Mouse (Mus musculus) midbrain, embryonic 15.5 days (tissue): Measurements from ENCODE around the gene Pigb. TPM values are rescaled to one million over a fixed set of nuclear protein-coding genes. Genes with fewer than 3 reads are reported as not detected.

ENCODE experiments used
- ATAC-seq: fragments of 200-750 bp; cut with Nextera tagmentation; replicated peaks from 2 replicates; pipeline ENCODE4 v1.8.0; 2017; ENCODE audit warnings: moderate TSS enrichment
- H3K27ac ChIP-seq: fragments of 300-500 bp; sonication (generic); 2 replicates; pipeline ENCODE4 v1.5.1; 2015; ENCODE audit warnings: mild to moderate bottlenecking, inconsistent platforms
- H3K27me3 ChIP-seq: fragments of 300-500 bp; sonication (generic); replicated peaks from 2 replicates; pipeline ENCODE4 v1.6.1; 2015; ENCODE audit warnings: inconsistent platforms
- H3K36me3 ChIP-seq: fragments of 300-500 bp; sonication (generic); replicated peaks from 2 replicates; pipeline ENCODE4 v1.6.1; 2015; ENCODE audit warnings: inconsistent platforms
- H3K4me1 ChIP-seq: fragments of 300-500 bp; sonication (generic); 2 replicates; pipeline ENCODE4 v1.6.1; 2015; ENCODE audit warnings: inconsistent platforms
- H3K4me2 ChIP-seq: fragments of 300-500 bp; sonication (generic); 2 replicates; pipeline ENCODE4 v1.6.1; 2015; ENCODE audit warnings: inconsistent platforms, mild to moderate bottlenecking, moderate library complexity
- H3K4me3 ChIP-seq: fragments of 300-500 bp; sonication (generic); 2 replicates; pipeline ENCODE4 v1.5.1; 2015; ENCODE audit warnings: mild to moderate bottlenecking, inconsistent platforms
- H3K9ac ChIP-seq: fragments of 300-500 bp; sonication (generic); 2 replicates; pipeline ENCODE4 v1.6.1; 2015; ENCODE audit warnings: mild to moderate bottlenecking, inconsistent platforms
- H3K9me3 ChIP-seq: fragments of 300-500 bp; sonication (generic); 2 replicates; pipeline ENCODE4 v1.6.1; 2016; ENCODE audit warnings: inconsistent platforms
- WGBS: fragments of 180-500 bp; shearing (Covaris S2); methylation state at CpG from one replicate; pipeline ENCODE4 v1.1.7; 2015; ENCODE audit warnings: mixed read lengths; 5-methylcytosine and 5-hydroxymethylcytosine counted together
- polyA plus RNA-seq: library from polyadenylated mRNA; unstranded; fragments of >200 nt; fragmentation: Nextera tagmentation; extraction: Ambion mirVana; gene quantifications from 2 replicates; pipeline ENCODE4 v1.2.1, GENCODE M21; 2015

Pigb gene
- polyA plus RNA-seq, 1 experiment from 2014 or later, result 15.1 TPM

- no peaks in the 10 kb centered on the region for H3K36me3 ChIP-seq
- ATAC-seq, result peak; percentile 52
- H3K4me1 ChIP-seq, result peaks cover 28% of the 10 kb centered on the region
- peak within 1 kb of the TSS; percentile 51 for H3K4me3 ChIP-seq
- no peaks in the 10 kb centered on the region for H3K27me3 ChIP-seq
- H3K27ac ChIP-seq, result peak within 1 kb of the TSS; percentile 22
- 2% methylated on average over 41 of the region's 41 CpGs for WGBS
- H3K9me3 ChIP-seq, result no peaks in the 10 kb centered on the region
- peak within 1 kb of the TSS; percentile 63 for H3K9ac ChIP-seq
- H3K4me2 ChIP-seq, result peak within 1 kb of the TSS; percentile 94
Measured at GRCm38 (mm10) chr9:73044146-73045079, 4.2 kb upstream of the Pigb start, which contains the start of gene Rab27a. Gene Rab27a (plus strand): TSS chr9:73044854.

DNA sequence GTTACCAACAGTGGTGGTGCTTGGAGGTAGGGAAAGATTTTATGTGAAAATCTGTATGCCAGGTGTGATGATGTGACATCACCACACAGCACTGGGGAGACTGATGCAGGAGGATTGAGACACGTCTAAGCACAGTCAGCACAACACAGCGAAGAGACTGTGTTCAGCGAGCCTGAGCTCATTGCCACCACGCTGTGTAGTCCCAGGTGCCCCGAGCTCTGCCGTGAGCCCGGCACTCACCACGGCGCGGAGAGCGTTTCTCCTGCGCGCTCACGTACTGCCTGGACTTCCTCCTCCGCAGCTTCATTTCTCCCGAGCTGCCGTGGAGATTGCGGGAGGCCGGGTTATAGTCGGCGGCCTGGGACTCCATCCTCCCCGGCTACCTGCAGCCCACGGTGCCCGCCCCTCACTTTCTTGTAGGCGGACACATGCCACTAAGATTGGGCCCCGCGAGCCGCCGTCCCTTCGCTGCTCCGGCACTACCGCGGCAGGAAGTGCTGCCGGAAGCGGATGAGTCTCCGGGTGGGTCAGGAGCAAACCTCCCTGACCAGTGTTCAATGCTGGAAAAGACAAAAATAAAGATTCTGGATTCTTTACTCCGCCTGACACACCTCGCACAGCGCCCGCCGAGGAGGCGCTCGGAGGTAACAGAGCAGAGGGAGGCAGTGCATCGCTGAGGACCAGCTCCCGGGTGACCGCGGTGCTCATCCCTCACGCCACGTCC, 794 bp downstream of the Pigb start:
- H3K4me1 ChIP-seq, result peaks cover 19% of the 10 kb centered on the region
- peak overlapping the region; percentile 93 for H3K9ac ChIP-seq
- H3K9me3 ChIP-seq, result no peaks in the 10 kb centered on the region
- ATAC-seq, result peak; percentile 93
- H3K27me3 ChIP-seq, result no peaks in the 10 kb centered on the region
- peak overlapping the region; percentile 96 for H3K4me3 ChIP-seq
- peak overlapping the region; percentile 93 for H3K27ac ChIP-seq
- under 1% methylated on average over 49 of the region's 49 CpGs for WGBS
- peak overlapping the region; percentile 93 for H3K4me2 ChIP-seq
- no peaks in the 10 kb centered on the region for H3K36me3 ChIP-seq

DNA sequence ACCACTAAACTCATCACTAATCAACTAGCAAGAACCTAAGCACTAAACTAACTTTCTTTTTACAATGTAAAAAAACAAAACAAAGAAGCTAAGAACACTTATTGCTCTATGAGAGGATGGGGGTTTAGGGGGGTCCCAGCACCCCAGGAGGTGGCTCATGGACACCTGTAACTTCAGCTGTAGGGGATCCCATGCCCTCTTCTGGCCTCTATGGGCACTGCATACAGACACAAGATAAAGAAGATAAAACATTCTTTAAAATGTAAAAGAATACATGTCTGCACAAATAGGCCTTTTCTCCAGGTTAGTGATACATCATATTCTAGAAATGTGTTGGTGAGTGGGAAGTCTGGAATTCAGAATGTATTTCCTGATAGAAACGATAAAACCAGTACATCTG, 6.8 kb downstream of the Pigb start:
- no peak overlapping the region for H3K27ac ChIP-seq
- no peak overlapping the region for H3K4me3 ChIP-seq
- H3K4me1 ChIP-seq, result peaks cover 2% of the 10 kb centered on the region
- no peak overlapping the region for H3K4me2 ChIP-seq
- no peak overlapping the region for H3K9ac ChIP-seq
- no peaks in the 10 kb centered on the region for H3K9me3 ChIP-seq
- H3K36me3 ChIP-seq, result peaks cover 16% of the 10 kb centered on the region; the same call in 1 of the 2 replicates
- H3K27me3 ChIP-seq, result no peaks in the 10 kb centered on the region
- ATAC-seq, result no peak
- WGBS, result 98% methylated on average over 1 of the region's 1 CpGs

DNA sequence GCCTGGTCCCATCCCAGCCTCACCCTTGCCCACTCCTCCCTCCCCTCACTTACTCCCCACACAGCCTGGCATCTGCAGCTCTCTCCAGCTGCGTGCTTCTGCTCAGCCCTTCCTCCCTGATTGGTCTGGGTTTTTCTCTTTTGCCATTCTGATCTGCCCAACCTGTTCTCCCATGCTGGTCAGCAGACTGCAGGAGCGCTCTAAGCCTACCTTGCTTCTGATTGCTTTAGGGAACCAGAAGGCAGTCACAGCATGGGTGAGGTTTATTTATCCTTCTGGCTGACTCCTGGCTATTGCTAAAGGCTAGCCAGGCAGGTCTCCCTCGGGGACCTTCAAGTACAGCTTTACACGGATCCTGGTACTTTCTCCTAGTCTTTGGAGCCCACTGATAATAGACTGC, 8.8 kb downstream of the Pigb start:
- Histone ChIP-seq H3K4me2 (no peak overlapping the region), H3K27ac (no peak overlapping the region), H3K9me3 (no peaks in the 10 kb centered on the region), H3K9ac (no peak overlapping the region), H3K4me1 (no peaks in the 10 kb centered on the region), H3K27me3 (no peaks in the 10 kb centered on the region), H3K36me3 (peaks cover 16% of the 10 kb centered on the region; the same call in 1 of the 2 replicates), H3K4me3 (no peak overlapping the region)
- 80% methylated on average over 4 of the region's 4 CpGs for WGBS
- no peak for ATAC-seq

GRCm38 (mm10) chr9:73030443-73030842, 9.7 kb downstream of the Pigb start:
- 91% methylated on average over 1 of the region's 1 CpGs for WGBS
- no peak overlapping the region for H3K4me3 ChIP-seq
- H3K4me1 ChIP-seq, result no peaks in the 10 kb centered on the region
- peaks cover 16% of the 10 kb centered on the region; the same call in 1 of the 2 replicates for H3K36me3 ChIP-seq
- no peak overlapping the region for H3K9ac ChIP-seq
- no peak overlapping the region for H3K4me2 ChIP-seq
- H3K27ac ChIP-seq, result no peak overlapping the region
- no peaks in the 10 kb centered on the region for H3K9me3 ChIP-seq
- ATAC-seq, result no peak
- H3K27me3 ChIP-seq, result no peaks in the 10 kb centered on the region

DNA sequence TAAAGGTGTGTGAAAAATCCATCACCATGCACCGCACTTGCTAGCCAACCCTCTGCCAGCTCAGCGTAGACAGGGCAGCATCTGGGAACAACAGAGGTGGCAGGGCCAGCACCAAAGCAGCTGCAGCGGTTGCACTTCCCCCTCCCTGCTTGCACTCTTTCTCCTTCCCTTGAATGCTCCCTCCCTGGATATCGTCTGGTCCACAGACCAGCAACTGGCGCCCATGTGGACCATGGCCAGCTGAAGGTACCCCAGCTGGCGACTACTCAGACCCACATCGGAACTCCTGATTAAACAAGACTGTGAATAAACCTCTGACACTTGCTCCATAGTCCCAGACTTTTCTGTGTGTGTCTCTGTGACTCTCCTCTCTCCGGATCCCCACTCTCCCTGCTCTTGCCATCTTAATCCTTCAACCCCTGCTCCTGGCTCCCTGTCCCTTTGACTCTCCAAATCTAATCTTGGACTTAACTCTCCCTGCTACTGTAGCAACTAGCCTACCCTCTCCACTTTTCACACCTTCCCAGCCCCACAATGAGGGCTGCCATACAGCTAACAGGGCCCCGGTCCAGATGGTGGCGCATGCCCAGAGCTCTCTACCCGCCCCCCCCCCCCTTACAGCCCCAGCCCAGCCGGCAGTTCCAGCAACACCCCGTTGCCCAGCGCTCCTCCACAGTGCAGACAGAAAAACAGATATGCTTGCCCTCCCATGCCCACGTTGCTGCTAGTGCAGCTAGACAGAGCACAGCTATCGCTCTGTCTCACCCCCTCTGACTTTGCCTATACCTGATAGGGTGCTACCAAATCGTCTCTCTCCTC, 14.2 kb downstream of the Pigb start:
- Histone ChIP-seq H3K36me3 (peaks cover 19% of the 10 kb centered on the region; the same call in 1 of the 2 replicates), H3K4me1 (no peaks in the 10 kb centered on the region), H3K27me3 (no peaks in the 10 kb centered on the region), H3K4me2 (peak overlapping the region; percentile 21), H3K9ac (no peak overlapping the region), H3K9me3 (no peaks in the 10 kb centered on the region), H3K4me3 (no peak overlapping the region), H3K27ac (no peak overlapping the region)
- ATAC-seq, result peak; percentile 69
- 26% methylated on average over 17 of the region's 17 CpGs for WGBS

- Histone ChIP-seq H3K4me3 (no peak overlapping the region), H3K9me3 (no peaks in the 10 kb centered on the region), H3K36me3 (peaks cover 27% of the 10 kb centered on the region), H3K27ac (no peak overlapping the region), H3K4me2 (no peak overlapping the region), H3K9ac (no peak overlapping the region), H3K4me1 (no peaks in the 10 kb centered on the region), H3K27me3 (no peaks in the 10 kb centered on the region)
- 93% methylated on average over 5 of the region's 5 CpGs for WGBS
- no peak for ATAC-seq
Measured at GRCm38 (mm10) chr9:73020566-73021097, 19.5 kb downstream of the Pigb start.

- H3K9me3 ChIP-seq, result no peaks in the 10 kb centered on the region
- H3K4me3 ChIP-seq, result no peak overlapping the region
- peaks cover 33% of the 10 kb centered on the region for H3K36me3 ChIP-seq
- H3K27me3 ChIP-seq, result no peaks in the 10 kb centered on the region
- no peak overlapping the region for H3K27ac ChIP-seq
- H3K9ac ChIP-seq, result no peak overlapping the region
- 92% methylated on average over 10 of the region's 10 CpGs for WGBS
- H3K4me1 ChIP-seq, result no peaks in the 10 kb centered on the region
- no peak overlapping the region for H3K4me2 ChIP-seq
- no peak for ATAC-seq
Measured at GRCm38 (mm10) chr9:73019841-73020240, 20.3 kb downstream of the Pigb start.

- peaks cover 56% of the 10 kb centered on the region for H3K36me3 ChIP-seq
- H3K9ac ChIP-seq, result no peak overlapping the region
- no peak for ATAC-seq
- no peak overlapping the region for H3K4me2 ChIP-seq
- H3K4me3 ChIP-seq, result no peak overlapping the region
- no peaks in the 10 kb centered on the region for H3K4me1 ChIP-seq
- no peaks in the 10 kb centered on the region for H3K27me3 ChIP-seq
- H3K27ac ChIP-seq, result no peak overlapping the region
- no peaks in the 10 kb centered on the region for H3K9me3 ChIP-seq
- 91% methylated on average over 13 of the region's 13 CpGs for WGBS
Measured at GRCm38 (mm10) chr9:73014724-73015123, 25.5 kb downstream of the Pigb start.

- Histone ChIP-seq H3K9me3 (no peaks in the 10 kb centered on the region), H3K27me3 (no peaks in the 10 kb centered on the region), H3K36me3 (peaks cover 62% of the 10 kb centered on the region), H3K4me2 (no peak overlapping the region), H3K27ac (no peak overlapping the region), H3K4me3 (no peak overlapping the region), H3K9ac (no peak overlapping the region), H3K4me1 (no peaks in the 10 kb centered on the region)
- 88% methylated on average over 4 of the region's 4 CpGs for WGBS
- ATAC-seq, result no peak
Measured at GRCm38 (mm10) chr9:73012629-73013028, 27.5 kb downstream of the Pigb start.

GRCm38 (mm10) chr9:73008384-73008783, 31.8 kb downstream of the Pigb start:
- Histone ChIP-seq H3K9ac (no peak overlapping the region), H3K4me3 (no peak overlapping the region), H3K27ac (no peak overlapping the region), H3K27me3 (no peaks in the 10 kb centered on the region), H3K9me3 (no peaks in the 10 kb centered on the region), H3K4me2 (no peak overlapping the region), H3K4me1 (no peaks in the 10 kb centered on the region), H3K36me3 (peaks cover 48% of the 10 kb centered on the region)
- no peak for ATAC-seq
- 75% methylated on average over 3 of the region's 3 CpGs for WGBS
